Mouse (Mus musculus): ENCODE results near the gene Olfr1564. TPM values are rescaled to one million over a fixed set of nuclear protein-coding genes. Genes with fewer than 3 reads are reported as not detected.

The Olfr1564 gene
- 0.01 and 0.02 TPM in 2 replicates for polyA plus RNA-seq (2012; rRNA removed)

DNA sequence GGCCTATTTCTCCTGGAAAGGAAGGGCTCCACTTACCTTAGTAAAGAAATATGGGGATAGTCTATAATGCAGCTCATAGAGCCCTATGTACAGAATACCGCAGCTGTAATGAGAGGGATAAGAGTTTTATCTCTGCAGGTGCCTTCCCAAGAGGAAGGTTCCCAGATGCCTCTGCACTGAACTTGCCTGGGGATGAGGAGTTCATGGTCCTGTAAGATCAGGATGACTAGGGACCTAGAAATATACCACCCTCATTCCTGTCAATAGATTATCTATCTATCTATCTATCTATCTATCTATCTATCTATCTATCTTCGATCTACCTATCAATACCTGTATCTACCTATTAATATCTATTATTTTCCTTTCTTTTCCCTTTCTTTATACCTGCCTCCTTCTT is at the start of gene Olfr1564:
TSS of gene Olfr1564 (minus strand) at position 101 of the 400 bp plus-strand sequence.

DNA sequence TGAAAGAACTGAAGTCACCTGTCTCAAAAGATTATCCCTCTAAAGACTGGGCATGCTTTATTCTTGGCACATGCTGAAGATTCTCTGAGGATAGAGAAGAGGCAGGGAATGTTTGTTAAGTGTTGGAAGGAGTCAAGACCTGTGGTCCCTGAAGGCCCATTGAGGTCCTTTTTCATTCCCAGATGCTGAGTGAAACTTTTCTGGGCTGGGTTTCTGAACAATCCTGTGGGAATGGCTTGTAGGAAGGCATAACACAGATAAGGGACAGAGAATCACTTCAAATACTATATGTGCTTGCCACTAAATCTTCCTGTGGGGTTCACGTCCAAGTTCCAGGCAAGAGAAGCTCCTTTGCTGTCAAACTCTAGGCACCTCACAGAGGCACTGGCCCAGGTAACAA is 42.9 kb upstream of the Olfr1564 start, which contains the start of gene Olfr63:
TSS of gene Olfr63 (plus strand) at position 301 of the 400 bp plus-strand sequence.

DNA sequence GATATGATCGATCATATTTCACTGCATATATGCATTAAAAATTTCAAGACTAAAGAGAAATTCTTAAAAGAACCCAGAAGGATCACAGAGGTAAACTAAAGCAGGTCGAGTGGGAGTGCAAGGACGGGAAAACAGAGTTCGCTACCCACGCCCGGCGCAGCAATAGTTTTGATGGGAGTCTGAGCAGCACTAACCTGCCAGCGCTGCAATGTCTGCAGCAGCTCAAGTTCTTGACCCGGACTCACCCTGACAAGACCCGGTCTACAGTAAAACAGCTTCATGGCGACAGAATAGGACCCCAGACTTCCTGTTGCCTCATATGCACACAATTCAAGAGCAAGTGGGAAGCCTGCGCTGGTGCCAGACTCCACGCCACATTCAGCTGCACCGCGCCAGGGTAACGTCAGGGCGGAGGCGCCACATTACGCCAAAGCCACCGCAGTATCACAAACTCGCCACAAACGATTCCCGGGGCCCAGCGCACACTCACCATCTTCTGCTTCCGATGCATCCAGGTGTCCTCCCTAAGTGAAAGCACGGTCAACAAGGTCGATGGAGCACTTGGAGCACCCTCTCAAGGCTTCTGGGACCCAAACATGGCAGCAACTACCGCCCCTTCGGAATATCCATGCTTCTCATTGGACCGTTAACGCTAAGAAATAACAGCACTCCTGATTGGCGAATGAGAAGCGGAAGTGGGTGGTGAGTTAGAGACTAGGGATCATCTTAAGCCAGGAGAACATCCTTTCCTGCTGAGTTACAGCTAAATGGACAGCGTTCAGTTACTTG is 33.2 kb upstream of the Olfr1564 start, which contains the start of gene Zfp955a:
TSS of gene Zfp955a (minus strand) at position 616 of the 789 bp plus-strand sequence.

DNA sequence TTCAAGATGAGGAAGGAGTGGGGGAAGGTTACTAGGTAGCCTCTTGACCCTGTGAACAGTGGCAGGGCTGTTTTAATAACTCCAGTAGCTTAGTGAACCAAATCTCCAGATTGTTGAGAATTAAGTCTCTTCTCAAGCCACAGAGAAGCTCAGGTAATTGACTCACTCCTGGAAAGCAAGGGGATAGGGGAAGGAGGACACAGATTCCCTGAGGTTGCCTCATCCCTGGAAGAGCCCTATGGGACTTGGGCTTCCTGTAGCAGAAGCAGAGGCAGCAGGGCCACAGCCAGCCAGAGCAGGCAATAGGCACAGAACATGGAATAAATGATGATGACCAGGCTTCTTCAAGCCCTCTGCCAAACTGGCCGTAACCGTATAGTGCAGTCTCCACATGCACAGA is 30.5 kb downstream of the Olfr1564 start, which contains the start of gene Olfr239:
TSS of gene Olfr239 (plus strand) at position 301 of the 400 bp plus-strand sequence.

DNA sequence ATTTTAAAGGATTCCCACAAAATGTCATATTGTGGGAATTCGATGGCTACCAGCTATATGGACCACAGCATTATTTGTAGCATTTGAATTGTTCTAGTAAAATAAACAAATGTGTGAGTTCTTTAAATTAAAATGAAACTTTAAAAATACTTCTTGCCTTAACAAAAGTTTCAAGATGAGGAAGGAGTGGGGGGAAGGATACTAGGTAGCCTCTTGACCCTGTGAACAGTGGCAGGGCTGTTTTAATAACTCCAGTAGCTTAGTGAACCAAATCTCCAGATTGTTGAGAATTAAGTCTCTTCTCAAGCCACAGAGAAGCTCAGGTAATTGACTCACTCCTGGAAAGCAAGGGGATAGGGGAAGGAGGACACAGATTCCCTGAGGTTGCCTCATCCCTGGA is 53.3 kb downstream of the Olfr1564 start, which contains the start of gene Olfr55:
TSS of gene Olfr55 (plus strand) at position 301 of the 400 bp plus-strand sequence.

Other genes starting within 250 kb of the Olfr1564 start
- 1.9 and 2.1 TPM in 2 replicates for gene Zfp952, start 228.6 kb downstream of the Olfr1564 start, polyA plus RNA-seq (2012; rRNA removed)
- 1.3 and 1.5 TPM in 2 replicates for gene Zfp763, start 188.3 kb downstream of the Olfr1564 start, polyA plus RNA-seq (2012; rRNA removed)
- not detected in 2 replicates for gene 4921501E09Rik, start 153.6 kb downstream of the Olfr1564 start, polyA plus RNA-seq (2012; rRNA removed)
- 0.67 and 0.91 TPM in 2 replicates for gene Zfp563, start 132.4 kb downstream of the Olfr1564 start, polyA plus RNA-seq (2012; rRNA removed)
- not detected in 2 replicates for gene Morc2b, start 82.0 kb downstream of the Olfr1564 start, polyA plus RNA-seq (2012; rRNA removed)
- gene Olfr55, start 53.2 kb downstream of the Olfr1564 start, polyA plus RNA-seq (2012; rRNA removed) = not detected in 2 replicates
- not detected in 2 replicates for gene Olfr239, start 30.4 kb downstream of the Olfr1564 start, polyA plus RNA-seq (2012; rRNA removed)
- gene Zfp955a, start 33.5 kb upstream of the Olfr1564 start, polyA plus RNA-seq (2012; rRNA removed) = 2.1 and 2.3 TPM in 2 replicates
- gene Olfr63, start 43.0 kb upstream of the Olfr1564 start, polyA plus RNA-seq (2012; rRNA removed) = not detected in 2 replicates
- gene Zfp955b, start 67.9 kb upstream of the Olfr1564 start, polyA plus RNA-seq (2012; rRNA removed) = 1.7 and 1.8 TPM in 2 replicates
- 1.9 and 2.1 TPM in 2 replicates for gene Zfp81, start 137.2 kb upstream of the Olfr1564 start, polyA plus RNA-seq (2012; rRNA removed)
- gene Zfp101, start 173.0 kb upstream of the Olfr1564 start, polyA plus RNA-seq (2012; rRNA removed) = 10.8 and 12.2 TPM in 2 replicates
- gene Actl9, start 211.2 kb upstream of the Olfr1564 start, polyA plus RNA-seq (2012; rRNA removed) = 0.03 TPM in 1 of 2 replicates, not detected in the other